ENCODE assay signal across 9 mouse cellular contexts in the genomic region with DNA sequence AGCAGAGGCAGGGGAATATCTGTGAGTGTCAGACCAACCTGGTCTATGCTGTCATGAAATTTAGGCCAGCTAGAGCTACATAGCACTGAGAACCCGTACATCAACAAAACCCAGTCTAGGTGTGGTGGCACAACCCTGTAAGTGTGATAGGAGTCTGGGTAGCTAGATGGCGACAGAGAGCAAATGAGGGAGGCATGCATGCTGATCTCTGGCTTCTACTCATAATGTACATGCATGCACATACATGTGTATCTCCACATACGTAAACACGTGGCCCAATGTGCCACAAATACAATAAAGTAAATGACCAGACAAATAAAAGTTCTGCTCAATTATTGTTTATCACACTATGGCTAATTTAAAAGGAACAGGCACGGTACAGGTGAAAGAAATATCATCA. TPM values are rescaled to one million over a fixed set of nuclear protein-coding genes. Genes with fewer than 3 reads are reported as not detected.
DNase-seq lines count a peak whose midpoint lies in the region; ATAC-seq and TF ChIP-seq lines count a peak whose summit lies in the region.
"Had no signal": no experiment of that assay in that cellular context is flagged by ENCODE, and none has a peak within 500 bp of the region (broad histone marks: within the 10 kb centered on the region; RNA-seq: fewer than 3 reads in every experiment).

No protein-coding gene starts in this region.

- H3K4me3 ChIP-seq in left cerebral cortex, adult 2 months = no peak overlapping the region
- H3K4me3 ChIP-seq in ES-Bruce4 (ENCODE audit: low read depth, low read length) = no peak overlapping the region
- H3K4me3 ChIP-seq in embryonic facial prominence, embryonic 10.5 days = no peak overlapping the region
- no peak overlapping the region for H3K4me3 ChIP-seq in forebrain, embryonic 15.5 days
- H3K4me3 ChIP-seq: liver, embryonic 13.5 days had no signal

- H3K27me3 ChIP-seq in ES-Bruce4 (ENCODE audit: control insufficient read depth, insufficient read depth, low read length, poor library complexity, severe bottlenecking) = peaks cover 8% of the 10 kb centered on the region; the same call in 1 of the 2 replicates
- H3K27me3 ChIP-seq in embryonic facial prominence, embryonic 10.5 days (replicated peaks; ENCODE audit: low read depth, poor library complexity, severe bottlenecking) = peaks cover 79% of the 10 kb centered on the region
- H3K27me3 ChIP-seq in forebrain, embryonic 15.5 days = peaks cover 33% of the 10 kb centered on the region

- TF ChIP-seq EP300 in ES-Bruce4 (IDR thresholded peaks at IDR 0.05; ENCODE audit: insufficient read depth, low read depth, low read length) = no peak

- H3K4me1 ChIP-seq in ES-Bruce4 (ENCODE audit: control insufficient read depth, insufficient read depth, low read length) = no peaks in the 10 kb centered on the region
- peaks cover 23% of the 10 kb centered on the region for H3K4me1 ChIP-seq in embryonic facial prominence, embryonic 10.5 days
- peaks cover 14% of the 10 kb centered on the region for H3K4me1 ChIP-seq in forebrain, embryonic 15.5 days

- H3K9ac ChIP-seq in ES-Bruce4 (ENCODE audit: low read depth, poor library complexity, severe bottlenecking) = no peak overlapping the region
- H3K9ac ChIP-seq in forebrain, embryonic 15.5 days (replicated peaks) = no peak overlapping the region
- H3K9ac ChIP-seq: liver, embryonic 13.5 days had no signal

- WGBS in embryonic facial prominence, embryonic 10.5 days = 39% methylated on average over 5 of the region's 5 CpGs
- 29% methylated on average over 5 of the region's 5 CpGs for WGBS in forebrain, embryonic 15.5 days

- H3K36me3 ChIP-seq in ES-Bruce4 (ENCODE audit: control insufficient read depth, insufficient read depth, low read length, poor library complexity, severe bottlenecking) = no peaks in the 10 kb centered on the region
- H3K36me3 ChIP-seq in embryonic facial prominence, embryonic 10.5 days (replicated peaks) = no peaks in the 10 kb centered on the region
- no peaks in the 10 kb centered on the region for H3K36me3 ChIP-seq in forebrain, embryonic 15.5 days
- H3K36me3 ChIP-seq: liver, embryonic 13.5 days had no signal

- 0 out of 2 replicates have a peak, but pooled peaks have one; percentile 66 for ATAC-seq in monocyte, adult 5-6 weeks (replicated peaks; ENCODE audit: insufficient number of reproducible peaks, low FRiP score, low TSS enrichment, poor library complexity, severe bottlenecking)
- no peak for ATAC-seq in forebrain, embryonic 15.5 days (replicated peaks)

- TF ChIP-seq POLR2A in ES-Bruce4 (IDR thresholded peaks at IDR 0.05; ENCODE audit: insufficient read depth, low read length) = no peak

- TF ChIP-seq CTCF in left cerebral cortex, adult 2 months (IDR thresholded peaks at IDR 0.05) = peak; percentile 78
- peak; percentile 58 for TF ChIP-seq CTCF in ES-Bruce4 (IDR thresholded peaks at IDR 0.05; ENCODE audit: low read depth, low read length)

- intact Hi-C loops in left cerebral cortex, adult 2 months (cut with DNase I) = no loop called here

- H3K9me3 ChIP-seq in ES-Bruce4 (replicated peaks; ENCODE audit: control insufficient read depth, insufficient read depth, low read length, poor library complexity, severe bottlenecking) = no peaks in the 10 kb centered on the region
- H3K9me3 ChIP-seq in embryonic facial prominence, embryonic 10.5 days = no peaks in the 10 kb centered on the region
- H3K9me3 ChIP-seq in forebrain, embryonic 15.5 days = no peaks in the 10 kb centered on the region
- H3K9me3 ChIP-seq: liver, embryonic 13.5 days had no signal

- no peak overlapping the region for H3K4me2 ChIP-seq in forebrain, embryonic 15.5 days (replicated peaks)
- H3K4me2 ChIP-seq: liver, embryonic 13.5 days had no signal

- no peak overlapping the region for H3K27ac ChIP-seq in left cerebral cortex, adult 2 months
- H3K27ac ChIP-seq in ES-Bruce4 (ENCODE audit: insufficient read depth, low read length) = no peak overlapping the region
- no peak overlapping the region for H3K27ac ChIP-seq in embryonic facial prominence, embryonic 10.5 days (replicated peaks)
- no peak overlapping the region for H3K27ac ChIP-seq in forebrain, embryonic 15.5 days (replicated peaks)
- H3K27ac ChIP-seq: liver, embryonic 13.5 days had no signal

- peak; percentile 38 for DNase-seq in adrenal gland, adult 2 months
- no peak for DNase-seq in adrenal gland, postnatal 25 days
- peak in 1 of 2 experiments; percentile 61 for DNase-seq in left cerebral cortex, adult 2 months (ENCODE audit: extremely low spot score in 1 of 2, low spot score in 2 of 2)
- no peak for DNase-seq in left cerebral cortex, adult 11 months (ENCODE audit: low spot score)
- peak; percentile 37 for DNase-seq in embryonic facial prominence, embryonic 10.5 days (ENCODE audit: low spot score)
- DNase-seq: liver, embryonic 13.5 days had no signal

RNA-seq across cellular contexts. Expression of a gene that starts 3.5 kb away (rescaled TPM):
- 1 to 10 TPM; 4.4 to 7.9 TPM for total RNA-seq in adrenal gland, adult 2 months (2021)
- 5.5 and 6.3 TPM in 2 replicates for polyA plus RNA-seq in adrenal gland, adult 2 months (2012; rRNA removed)
- 4.6 and 6.8 TPM in 2 replicates for total RNA-seq in adrenal gland, postnatal 25 days (2021)
- total RNA-seq in left cerebral cortex, adult 2 months (2021) = 100 to 1,000 TPM; 800 to 813 TPM
- 8.0 and 9.7 TPM in 2 replicates for polyA plus RNA-seq in ES-Bruce4 (2011; ENCODE audit: insufficient read depth, insufficient read length, low read depth, missing spikeins)
- 1.8 and 2.2 TPM in 2 replicates for polyA plus RNA-seq in embryonic facial prominence, embryonic 10.5 days (2016; fragmentation: Nextera tagmentation; extraction: Ambion mirVana)
- total RNA-seq in monocyte, adult 5-6 weeks (2017) = 0.10 TPM in 1 of 3 replicates, not detected in the others
- polyA plus RNA-seq in forebrain, embryonic 15.5 days (2015; fragmentation: Nextera tagmentation; extraction: Ambion mirVana) = 19.4 and 19.5 TPM in 2 replicates

RNA-seq across cellular contexts. Expression of a gene that starts 25.9 kb away (rescaled TPM):
- 1 to 10 TPM; 1.2 to 2.0 TPM for total RNA-seq in adrenal gland, adult 2 months (2021)
- 13.4 and 14.6 TPM in 2 replicates for polyA plus RNA-seq in adrenal gland, adult 2 months (2012; rRNA removed)
- total RNA-seq in adrenal gland, postnatal 25 days (2021) = 1.7 and 2.6 TPM in 2 replicates
- 10 to 100 TPM in 1 of 2 experiments, 1 to 10 TPM in 1; 9.7 to 19.7 TPM for total RNA-seq in left cerebral cortex, adult 2 months (2021)
- polyA plus RNA-seq in ES-Bruce4 (2011; ENCODE audit: insufficient read depth, insufficient read length, low read depth, missing spikeins) = 1.2 TPM in 1 of 2 replicates, not detected in the other
- not detected in 2 replicates for polyA plus RNA-seq in embryonic facial prominence, embryonic 10.5 days (2016; fragmentation: Nextera tagmentation; extraction: Ambion mirVana)
- not detected in 3 replicates for total RNA-seq in monocyte, adult 5-6 weeks (2017)
- 0.46 TPM in 1 of 2 replicates, not detected in the other for polyA plus RNA-seq in forebrain, embryonic 15.5 days (2015; fragmentation: Nextera tagmentation; extraction: Ambion mirVana)
- polyA plus RNA-seq: liver, embryonic 13.5 days had no signal

RNA-seq across cellular contexts. Expression of a gene that starts 26.4 kb away (rescaled TPM):
- 10 to 100 TPM; 46.2 to 67.3 TPM for total RNA-seq in adrenal gland, adult 2 months (2021)
- polyA plus RNA-seq in adrenal gland, adult 2 months (2012; rRNA removed) = 105 and 106 TPM in 2 replicates
- total RNA-seq in adrenal gland, postnatal 25 days (2021) = 55.3 and 73.0 TPM in 2 replicates
- 100 to 1,000 TPM; 370 to 387 TPM for total RNA-seq in left cerebral cortex, adult 2 months (2021)
- 25.7 and 28.7 TPM in 2 replicates for polyA plus RNA-seq in ES-Bruce4 (2011; ENCODE audit: insufficient read depth, insufficient read length, low read depth, missing spikeins)
- polyA plus RNA-seq in embryonic facial prominence, embryonic 10.5 days (2016; fragmentation: Nextera tagmentation; extraction: Ambion mirVana) = 16.1 and 18.1 TPM in 2 replicates
- total RNA-seq in monocyte, adult 5-6 weeks (2017) = 2.5 to 7.1 TPM (median 6.5 TPM) in 3 replicates
- polyA plus RNA-seq in forebrain, embryonic 15.5 days (2015; fragmentation: Nextera tagmentation; extraction: Ambion mirVana) = 50.1 and 52.7 TPM in 2 replicates

RNA-seq across cellular contexts. Expression of a gene that starts 30.5 kb away (rescaled TPM):
- 10 to 100 TPM; 13.9 to 24.8 TPM for total RNA-seq in adrenal gland, adult 2 months (2021)
- 39.9 and 43.0 TPM in 2 replicates for polyA plus RNA-seq in adrenal gland, adult 2 months (2012; rRNA removed)
- total RNA-seq in adrenal gland, postnatal 25 days (2021) = 17.7 and 23.1 TPM in 2 replicates
- 10 to 100 TPM; 53.2 to 54.1 TPM for total RNA-seq in left cerebral cortex, adult 2 months (2021)
- polyA plus RNA-seq in ES-Bruce4 (2011; ENCODE audit: insufficient read depth, insufficient read length, low read depth, missing spikeins) = 15.7 and 19.9 TPM in 2 replicates
- 66.3 and 68.6 TPM in 2 replicates for polyA plus RNA-seq in embryonic facial prominence, embryonic 10.5 days (2016; fragmentation: Nextera tagmentation; extraction: Ambion mirVana)
- 8.3 to 15.0 TPM (median 9.1 TPM) in 3 replicates for total RNA-seq in monocyte, adult 5-6 weeks (2017)
- 94.8 and 99.9 TPM in 2 replicates for polyA plus RNA-seq in forebrain, embryonic 15.5 days (2015; fragmentation: Nextera tagmentation; extraction: Ambion mirVana)

Comparison
In these comparisons a context has a peak if more than half of its experiments do, and no peak if none do; other contexts are left out.
1. DNase-seq: peak in adrenal gland, adult 2 months (single experiment) and embryonic facial prominence, embryonic 10.5 days (single experiment); none in adrenal gland, postnatal 25 days (single experiment) and left cerebral cortex, adult 11 months (single experiment).
2. RNA of a gene that starts 3.5 kb away (total RNA-seq): 800 to 813 TPM in left cerebral cortex, adult 2 months; 4.4 to 7.9 TPM in adrenal gland, adult 2 months, 4.6 to 6.8 TPM in adrenal gland, postnatal 25 days and 0.10 TPM in monocyte, adult 5-6 weeks; every median in the first group is over 10 times any median in the second.